Mouse (Mus musculus): Measurements from ENCODE around the gene Vmn2r115. TPM values are rescaled to one million over a fixed set of nuclear protein-coding genes. Genes with fewer than 3 reads are reported as not detected.

Gene Vmn2r115
- not detected for polyA plus RNA-seq (2014; fragmentation: Illumina TruSeq; extraction: RNeasy Lipid Tissue Mini Kit (QIAGEN cat#74804); ENCODE audit: low read depth, low replicate concordance)

GRCm38 (mm10) chr17:23343441-23343840, at the start of gene Vmn2r115:
Vmn2r115 (plus strand) TSS chr17:23343741.

GRCm38 (mm10) chr17:23312437-23312836, 31.1 kb upstream of the Vmn2r115 start, which contains the start of gene Vmn2r114:
Vmn2r114 (minus strand) TSS chr17:23312537.

DNA sequence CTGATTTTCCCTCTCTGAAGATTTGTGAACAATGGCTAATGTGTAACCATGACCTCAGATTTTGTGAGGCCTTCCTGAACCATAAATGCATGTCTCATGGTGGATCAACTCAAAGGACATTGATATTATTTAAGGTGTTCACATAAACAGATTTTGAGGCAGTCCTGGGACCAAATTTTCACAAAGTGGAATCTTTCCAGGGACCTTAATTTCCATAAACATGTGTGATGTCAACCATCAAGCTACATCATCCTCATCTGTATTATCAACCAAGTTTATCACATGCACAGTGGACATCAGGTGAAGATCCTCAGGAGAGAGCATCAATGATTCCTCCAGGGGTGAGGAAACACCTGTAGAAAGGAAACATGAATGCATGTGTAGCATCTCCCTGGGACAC, 40.8 kb downstream of the Vmn2r115 start, which contains the start of gene Vmn2r116:
Vmn2r116 (plus strand) TSS at position 301 of the 400 bp plus-strand sequence.

Other genes starting within 250 kb of the Vmn2r115 start
- 30.1 TPM for gene Zfp40, start 150.5 kb upstream of the Vmn2r115 start, polyA plus RNA-seq (2014; fragmentation: Illumina TruSeq; extraction: RNeasy Lipid Tissue Mini Kit (QIAGEN cat#74804); ENCODE audit: low read depth, low replicate concordance)
- not detected for gene Vmn2r114, start 31.2 kb upstream of the Vmn2r115 start, polyA plus RNA-seq (2014; fragmentation: Illumina TruSeq; extraction: RNeasy Lipid Tissue Mini Kit (QIAGEN cat#74804); ENCODE audit: low read depth, low replicate concordance)
- gene Vmn2r116, start 40.9 kb downstream of the Vmn2r115 start, polyA plus RNA-seq (2014; fragmentation: Illumina TruSeq; extraction: RNeasy Lipid Tissue Mini Kit (QIAGEN cat#74804); ENCODE audit: low read depth, low replicate concordance): not detected
- not detected for gene Vmn2r117, start 136.0 kb downstream of the Vmn2r115 start, polyA plus RNA-seq (2014; fragmentation: Illumina TruSeq; extraction: RNeasy Lipid Tissue Mini Kit (QIAGEN cat#74804); ENCODE audit: low read depth, low replicate concordance)
- 0.70 TPM for gene Zfp213, start 220.5 kb downstream of the Vmn2r115 start, polyA plus RNA-seq (2014; fragmentation: Illumina TruSeq; extraction: RNeasy Lipid Tissue Mini Kit (QIAGEN cat#74804); ENCODE audit: low read depth, low replicate concordance)